Mouse (Mus musculus) kidney, postnatal 0 days (tissue): ENCODE data around the gene Inpp5a. TPM values are rescaled to one million over a fixed set of nuclear protein-coding genes. Genes with fewer than 3 reads are reported as not detected.

Experiments
- ATAC-seq: fragments of 200-750 bp; cut with Nextera tagmentation; replicated peaks from 2 replicates; pipeline ENCODE4 v1.8.0; 2017; ENCODE audit warnings: low read depth, moderate number of reproducible peaks, moderate TSS enrichment, moderate library complexity; ENCODE audit not compliant: low FRiP score
- DNase-seq: peaks from one replicate; pipeline ENCODE4 v3.0.0-alpha.2; 2016; ENCODE audit warnings: low spot score
- H3K27ac ChIP-seq: fragments of 300-500 bp; sonication (generic); 2 replicates; pipeline ENCODE4 v1.5.1; 2014; ENCODE audit warnings: mild to moderate bottlenecking
- H3K27me3 ChIP-seq: fragments of 300-500 bp; sonication (generic); 2 replicates; pipeline ENCODE4 v1.6.1; 2014; ENCODE audit warnings: low read length, mixed read lengths; ENCODE audit not compliant: insufficient read depth
- H3K36me3 ChIP-seq: fragments of 300-500 bp; sonication (generic); 2 replicates; pipeline ENCODE4 v1.6.1; 2014; ENCODE audit warnings: low read length, mixed read lengths; ENCODE audit not compliant: insufficient read depth
- H3K4me1 ChIP-seq: fragments of 300-500 bp; sonication (generic); replicated peaks from 2 replicates; pipeline ENCODE4 v1.6.1; 2014; ENCODE audit warnings: antibody characterized with exemption, low read length, mixed read lengths; ENCODE audit not compliant: insufficient read depth
- H3K4me2 ChIP-seq: fragments of 300-500 bp; sonication (generic); 2 replicates; pipeline ENCODE4 v1.6.1; 2014; ENCODE audit warnings: mild to moderate bottlenecking, low read length, moderate library complexity, mixed read lengths
- H3K4me3 ChIP-seq: fragments of 300-500 bp; sonication (generic); replicated peaks from 2 replicates; pipeline ENCODE4 v1.5.1; 2014; ENCODE audit warnings: low read depth, low read length
- H3K9ac ChIP-seq: fragments of 300-500 bp; sonication (generic); 2 replicates; pipeline ENCODE4 v1.6.1; 2014; ENCODE audit warnings: low read depth, low read length
- H3K9me3 ChIP-seq: fragments of 300-500 bp; sonication (generic); replicated peaks from 2 replicates; pipeline ENCODE4 v1.6.1; 2016; ENCODE audit warnings: low read length, inconsistent platforms, mixed read lengths
- CTCF ChIP-seq: IDR thresholded peaks from 2 replicates; pipeline ENCODE4 v1.5.1; 2016; ENCODE audit warnings: antibody characterized with exemption, low read depth, mild to moderate bottlenecking, moderate library complexity
- WGBS: fragments of 180-500 bp; shearing (Covaris S2); extraction: QIAGEN DNeasy Blood & Tissue Kit; methylation state at CpG from one replicate; pipeline ENCODE4 v1.1.7; 2014; 5-methylcytosine and 5-hydroxymethylcytosine counted together
- polyA plus RNA-seq: library from polyadenylated mRNA; unstranded; fragments of >200 nt; fragmentation: Nextera tagmentation; extraction: Ambion mirVana; gene quantifications from 2 replicates; pipeline ENCODE4 v1.2.1, GENCODE M21; 2015

The Inpp5a gene
- polyA plus RNA-seq, 1 experiment from 2014 or later = 24.3 TPM

- DNase-seq = no peak
- 87% methylated on average over 5 of the region's 5 CpGs for WGBS
Observed at GRCm38 (mm10) chr7:139536331-139536730, 147.4 kb downstream of the Inpp5a start.

GRCm38 (mm10) chr7:139536831-139537230, 147.9 kb downstream of the Inpp5a start:
- Histone ChIP-seq H3K4me2 (no peak overlapping the region), H3K36me3 (0 out of 2 replicates have a peak, but pooled peaks cover 15% of the 10 kb centered on the region), H3K9ac (no peak overlapping the region), H3K27me3 (no peaks in the 10 kb centered on the region), H3K9me3 (no peaks in the 10 kb centered on the region), H3K27ac (no peak overlapping the region), H3K4me3 (no peak overlapping the region), H3K4me1 (no peaks in the 10 kb centered on the region)
- DNase-seq = no peak
- TF ChIP-seq CTCF = no peak
- 100% methylated on average over 2 of the region's 2 CpGs for WGBS
- no peak for ATAC-seq

More at GRCm38 (mm10) chr7:139536331-139536730, 147.4 kb downstream of the Inpp5a start:
- Histone ChIP-seq H3K27me3 (no peaks in the 10 kb centered on the region), H3K36me3 (0 out of 2 replicates have a peak, but pooled peaks cover 15% of the 10 kb centered on the region), H3K4me1 (0 out of 2 replicates have a peak, but pooled peaks cover 3% of the 10 kb centered on the region), H3K9me3 (no peaks in the 10 kb centered on the region), H3K27ac (no peak overlapping the region), H3K9ac (no peak overlapping the region), H3K4me3 (no peak overlapping the region), H3K4me2 (no peak overlapping the region)
- TF ChIP-seq CTCF = no peak
- no peak for ATAC-seq

GRCm38 (mm10) chr7:139537831-139538230, 148.9 kb downstream of the Inpp5a start:
- Histone ChIP-seq H3K4me2 (no peak overlapping the region), H3K9me3 (no peaks in the 10 kb centered on the region), H3K4me1 (no peaks in the 10 kb centered on the region), H3K36me3 (0 out of 2 replicates have a peak, but pooled peaks cover 10% of the 10 kb centered on the region), H3K27me3 (no peaks in the 10 kb centered on the region), H3K27ac (no peak overlapping the region), H3K9ac (no peak overlapping the region), H3K4me3 (no peak overlapping the region)
- WGBS = 92% methylated on average over 9 of the region's 9 CpGs
- ATAC-seq (no peak), DNase-seq (no peak)
- TF ChIP-seq CTCF = no peak

- H3K9me3 ChIP-seq = no peaks in the 10 kb centered on the region
- no peaks in the 10 kb centered on the region for H3K4me1 ChIP-seq
- WGBS = 79% methylated on average over 2 of the region's 2 CpGs
- no peak overlapping the region for H3K4me3 ChIP-seq
- TF ChIP-seq CTCF = no peak
- 0 out of 2 replicates have a peak, but pooled peaks cover 10% of the 10 kb centered on the region for H3K36me3 ChIP-seq
- ATAC-seq (no peak), DNase-seq (no peak)
- no peak overlapping the region for H3K4me2 ChIP-seq
- no peak overlapping the region for H3K9ac ChIP-seq
- no peak overlapping the region for H3K27ac ChIP-seq
- H3K27me3 ChIP-seq = no peaks in the 10 kb centered on the region
Observed at GRCm38 (mm10) chr7:139538541-139538940, 149.6 kb downstream of the Inpp5a start.

GRCm38 (mm10) chr7:139540601-139541000, 151.7 kb downstream of the Inpp5a start:
- no peak overlapping the region for H3K4me3 ChIP-seq
- H3K27me3 ChIP-seq = no peaks in the 10 kb centered on the region
- H3K9me3 ChIP-seq = no peaks in the 10 kb centered on the region
- no peak overlapping the region for H3K27ac ChIP-seq
- 90% methylated on average over 1 of the region's 1 CpGs for WGBS
- H3K4me1 ChIP-seq = no peaks in the 10 kb centered on the region
- H3K9ac ChIP-seq = no peak overlapping the region
- ATAC-seq = no peak
- H3K36me3 ChIP-seq = 0 out of 2 replicates have a peak, but pooled peaks cover 3% of the 10 kb centered on the region
- no peak overlapping the region for H3K4me2 ChIP-seq
- no peak for TF ChIP-seq CTCF
- no peak for DNase-seq

- DNase-seq (no peak), ATAC-seq (no peak)
- Histone ChIP-seq H3K4me1 (no peaks in the 10 kb centered on the region), H3K36me3 (no peaks in the 10 kb centered on the region), H3K9ac (no peak overlapping the region), H3K4me2 (no peak overlapping the region), H3K27ac (no peak overlapping the region), H3K27me3 (no peaks in the 10 kb centered on the region), H3K9me3 (no peaks in the 10 kb centered on the region), H3K4me3 (no peak overlapping the region)
- TF ChIP-seq CTCF = peak; percentile 44
- WGBS = 86% methylated on average over 6 of the region's 6 CpGs
Observed at GRCm38 (mm10) chr7:139541422-139541821, 152.5 kb downstream of the Inpp5a start.
